Mouse (Mus musculus) lung, adult 2 months (tissue): ENCODE results near the gene Dync1h1.
"Not testable (repeated sequence)": the region's sequence is repeated elsewhere in the genome, so short reads cannot be mapped to it uniquely, and the experiment has no call there.

Experiments used
- CTCF ChIP-seq: fragments of 200-500 bp; IDR thresholded peaks from 2 replicates; pipeline ENCODE4 v1.5.1; 2011; ENCODE audit warnings: mild to moderate bottlenecking, low read length, control low read depth; ENCODE audit not compliant: insufficient read depth
- POLR2A ChIP-seq: fragments of 200-500 bp; IDR thresholded peaks from 2 replicates; pipeline ENCODE4 v1.6.1; 2011; ENCODE audit warnings: low read depth, mild to moderate bottlenecking, control low read depth, low read length, borderline replicate concordance; ENCODE audit errors: extremely low read depth

DNA sequence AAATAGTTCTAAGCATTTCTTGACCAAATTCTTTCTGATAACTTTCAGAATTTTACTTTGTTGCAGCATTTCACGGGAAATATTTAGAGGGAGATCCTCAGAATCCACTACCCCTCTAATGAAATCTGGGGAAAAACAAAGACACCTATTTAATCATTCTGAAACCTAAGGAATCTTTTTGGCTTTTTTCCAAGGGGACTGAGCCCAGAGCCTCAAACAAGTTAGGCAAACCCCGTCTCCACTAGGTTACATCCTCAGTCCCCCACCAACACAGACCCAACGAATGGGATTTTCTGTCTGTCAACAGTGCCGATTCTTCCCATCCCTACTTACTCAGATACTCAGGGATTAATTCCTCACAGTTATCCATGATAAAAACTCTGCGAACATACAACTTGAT, 92.1 kb downstream of the Dync1h1 start:
- not testable (repeated sequence) for TF ChIP-seq CTCF, POLR2A
